Mouse (Mus musculus) mouse trophoblast stem cell (cell line): ENCODE results near the gene Tyk2.

Experiments
- in situ Hi-C, 2 experiments: fragments of 300-500 bp; cut with MseI, MboI; formaldehyde crosslinking; loops; 2 replicates in 1 of 2; 3 replicates in 1 of 2; pipeline ENCODE4 v1.15.1; 2025

The Tyk2 gene

DNA sequence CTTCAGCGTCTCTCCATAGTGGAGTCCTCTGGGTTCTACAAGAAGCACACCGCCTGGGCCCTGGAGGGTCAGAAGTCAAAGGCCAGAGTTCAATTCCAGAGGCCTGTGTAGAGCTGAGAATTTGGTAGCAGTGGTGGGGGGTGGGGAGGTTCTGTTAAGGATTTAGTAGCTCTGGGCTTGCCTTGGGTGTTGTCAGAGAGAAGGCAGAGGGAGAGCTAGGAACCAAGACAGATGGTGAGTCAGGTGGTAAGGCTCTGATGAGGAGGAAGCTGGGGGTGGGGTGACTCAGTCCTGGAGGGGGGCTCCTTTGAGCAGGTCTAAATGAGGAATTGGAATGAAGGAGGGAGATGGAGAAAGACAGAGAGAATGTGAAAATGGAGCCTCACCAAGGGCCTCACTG lies 68.1 kb downstream of the Tyk2 start:
- in situ Hi-C loops = no loop called here
